Mouse (Mus musculus) spleen, adult 2 months (tissue): ENCODE data around the gene Gm20547. TPM values are rescaled to one million over a fixed set of nuclear protein-coding genes. Genes with fewer than 3 reads are reported as not detected.
A peak's percentile ranks its signal among the peaks of the same experiment; 100 is the strongest.

Experiments used
- DNase-seq, 2 experiments: peaks; one replicate each; pipeline versions ENCODE4 v3.0.0 to v3.0.0-alpha.2; 2012 to 2021; ENCODE audit warnings: low spot score in 2 of 2, low read depth in 1 of 2
- H3K27ac ChIP-seq: fragments of 200-500 bp; 2 replicates; pipeline ENCODE4 v1.5.1; 2012; ENCODE audit warnings: low read length, inconsistent platforms; ENCODE audit not compliant: insufficient read depth
- H3K27me3 ChIP-seq: fragments of 200-500 bp; 2 replicates; pipeline ENCODE4 v1.6.1; 2012; ENCODE audit warnings: mild to moderate bottlenecking, moderate library complexity, low read length, inconsistent platforms; ENCODE audit not compliant: control insufficient read depth, insufficient read depth
- H3K36me3 ChIP-seq: fragments of 200-500 bp; 2 replicates; pipeline ENCODE4 v1.6.1; 2012; ENCODE audit warnings: mild to moderate bottlenecking, low read length, inconsistent platforms; ENCODE audit not compliant: control insufficient read depth, insufficient read depth
- H3K4me1 ChIP-seq: fragments of 200-500 bp; 2 replicates; pipeline ENCODE4 v1.6.1; 2011; ENCODE audit warnings: inconsistent platforms; ENCODE audit not compliant: control insufficient read depth, insufficient read depth, insufficient read length
- H3K4me3 ChIP-seq: fragments of 200-500 bp; 2 replicates; pipeline ENCODE4 v1.5.1; 2011; ENCODE audit warnings: mild to moderate bottlenecking, inconsistent platforms; ENCODE audit not compliant: insufficient read depth, insufficient read length; ENCODE audit errors: extremely low read depth
- CTCF ChIP-seq: fragments of 200-500 bp; IDR thresholded peaks from 2 replicates; pipeline ENCODE4 v1.5.1; 2011; ENCODE audit warnings: mild to moderate bottlenecking, inconsistent platforms; ENCODE audit not compliant: insufficient read depth, insufficient read length, insufficient replicate concordance; ENCODE audit errors: extremely low read depth
- POLR2A ChIP-seq: fragments of 200-500 bp; IDR thresholded peaks from 2 replicates; pipeline ENCODE4 v1.6.1; 2011; ENCODE audit warnings: low read depth, low read length, inconsistent platforms
- WGBS: fragments of 180-500 bp; shearing (Covaris S2); methylation state at CpG from one replicate; pipeline ENCODE4 v1.1.7; 2018; 5-methylcytosine and 5-hydroxymethylcytosine counted together
- polyA plus RNA-seq: library from polyadenylated mRNA; depleted of rRNA; stranded (reverse); fragments of >200 nt; gene quantifications from 2 replicates; pipeline ENCODE4 v1.2.3, GENCODE M21; 2012

Gm20547 gene
- polyA plus RNA-seq, 1 experiment = 0.04 TPM

DNA sequence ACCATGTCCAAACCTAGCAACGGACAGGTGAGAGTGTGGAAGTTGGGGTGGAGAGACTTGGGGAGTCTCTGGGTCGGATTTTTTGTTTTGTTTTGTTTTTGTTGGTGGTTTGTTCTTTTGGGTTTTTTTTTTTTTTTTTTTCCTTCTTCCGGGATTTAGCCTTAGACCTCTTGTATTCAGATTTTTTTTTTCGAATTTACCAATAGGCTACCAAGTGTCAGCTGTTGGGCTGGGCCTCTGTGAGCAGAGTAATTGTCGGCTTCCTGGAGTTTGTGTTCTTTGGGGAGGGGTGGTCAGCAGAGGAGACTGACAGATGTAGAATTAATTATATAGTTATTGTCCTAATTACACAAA is 18.0 kb upstream of the Gm20547 start:
- Histone ChIP-seq H3K4me3 (peak overlapping the region; percentile 82), H3K4me1 (peaks cover 5% of the 10 kb centered on the region; the same call in 1 of the 2 replicates), H3K36me3 (peaks cover 12% of the 10 kb centered on the region), H3K27ac (peak overlapping the region; percentile 87), H3K27me3 (no peaks in the 10 kb centered on the region)
- TF ChIP-seq CTCF = no peak
- TF ChIP-seq POLR2A = no peak
- no peak for DNase-seq
- WGBS = 1% methylated on average over 5 of the region's 5 CpGs

DNA sequence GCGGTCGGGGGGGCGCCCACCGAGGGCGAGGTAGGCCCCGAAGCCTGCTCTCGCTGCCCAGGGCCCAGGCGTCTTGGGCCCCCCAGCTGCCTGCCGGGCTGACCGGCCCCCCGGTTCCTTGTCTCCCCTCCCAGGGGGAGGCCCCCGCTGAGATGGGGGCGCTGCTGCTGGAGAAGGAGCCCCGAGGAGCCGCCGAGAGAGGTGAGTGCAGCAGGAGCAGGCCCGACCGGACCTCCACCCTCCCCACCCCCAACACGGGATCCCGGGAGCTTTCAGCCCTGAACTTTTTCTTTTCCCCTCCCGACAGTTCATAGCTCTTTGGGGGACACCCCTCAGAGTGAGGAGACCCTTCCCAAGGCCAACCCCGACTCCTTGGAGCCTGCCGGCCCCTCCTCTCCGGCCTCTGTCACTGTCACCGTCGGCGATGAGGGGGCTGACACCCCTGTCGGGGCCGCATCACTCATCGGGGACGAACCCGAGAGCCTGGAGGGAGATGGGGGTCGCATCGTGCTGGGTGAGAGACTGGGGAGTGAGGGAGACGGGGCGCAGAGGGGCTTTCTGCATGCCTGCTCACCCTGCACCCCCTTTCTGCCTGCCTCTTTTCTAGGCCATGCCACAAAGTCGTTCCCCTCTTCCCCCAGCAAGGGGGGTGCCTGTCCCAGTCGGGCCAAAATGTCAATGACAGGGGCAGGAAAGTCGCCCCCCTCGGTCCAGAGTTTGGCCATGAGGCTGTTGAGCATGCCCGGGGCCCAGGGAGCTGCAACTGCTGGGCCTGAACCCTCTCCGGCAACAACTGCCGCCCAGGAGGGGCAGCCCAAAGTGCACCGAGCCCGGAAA is 17.4 kb upstream of the Gm20547 start:
- Histone ChIP-seq H3K36me3 (peaks cover 11% of the 10 kb centered on the region), H3K4me1 (peaks cover 5% of the 10 kb centered on the region; the same call in 1 of the 2 replicates), H3K27ac (peak overlapping the region; percentile 87), H3K4me3 (peak overlapping the region; percentile 82), H3K27me3 (no peaks in the 10 kb centered on the region)
- DNase-seq = peak in 1 of 2 experiments; percentile 34
- no peak for TF ChIP-seq POLR2A
- no peak for TF ChIP-seq CTCF
- WGBS = 1% methylated on average over 35 of the region's 45 CpGs

DNA sequence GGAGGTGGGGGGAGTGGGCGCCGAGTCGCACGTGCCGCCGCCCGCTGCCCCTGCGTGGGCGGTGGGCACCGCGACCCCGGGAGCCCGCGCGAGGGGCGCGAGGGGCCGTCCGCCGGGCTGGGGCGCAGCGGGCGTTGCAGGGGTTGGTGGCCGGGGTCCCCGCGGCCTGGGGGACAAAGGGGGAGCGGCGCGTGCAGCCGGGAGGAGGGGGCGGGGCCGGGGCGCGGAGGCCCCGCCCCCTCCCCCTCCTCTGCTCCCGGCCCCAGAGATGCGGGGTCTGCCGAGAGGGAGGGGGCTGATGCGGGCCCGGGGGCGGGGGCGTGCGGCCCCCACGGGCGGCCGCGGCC is 16.8 kb upstream of the Gm20547 start:
- Histone ChIP-seq H3K4me1 (peaks cover 5% of the 10 kb centered on the region; the same call in 1 of the 2 replicates), H3K27me3 (no peaks in the 10 kb centered on the region), H3K27ac (peak overlapping the region; percentile 92; the same call in 1 of the 2 replicates), H3K4me3 (peak overlapping the region; percentile 82), H3K36me3 (peaks cover 9% of the 10 kb centered on the region)
- TF ChIP-seq CTCF (no peak), POLR2A (no peak)
- WGBS = 0% methylated on average over 4 of the region's 47 CpGs
- no peak for DNase-seq

DNA sequence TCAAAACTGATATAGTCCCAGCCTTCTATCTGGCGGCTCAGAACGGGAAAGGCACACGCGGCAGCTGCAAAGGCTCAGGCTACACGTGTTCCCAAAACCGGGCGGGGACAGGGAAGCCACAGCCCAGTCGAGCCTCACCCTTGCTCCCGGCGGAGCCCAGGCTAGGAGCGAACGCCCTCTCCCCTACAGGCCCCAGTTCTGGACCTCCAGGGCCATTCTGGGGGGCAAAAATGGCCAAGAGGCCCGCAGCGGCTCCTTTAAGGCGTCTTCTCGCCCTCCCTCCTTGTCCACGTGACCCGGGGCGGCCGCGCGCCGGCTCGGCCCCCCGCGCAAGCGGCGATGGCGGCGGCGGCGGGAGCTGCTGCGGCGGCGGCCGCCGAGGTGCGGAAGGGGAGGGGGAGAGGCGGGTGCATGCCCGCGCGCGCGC is 16.3 kb upstream of the Gm20547 start, which contains the start of the genes C2 and Ehmt2:
TSS of gene C2 (minus strand) at position 106 of the 427 bp plus-strand sequence.
TSS of gene Ehmt2 (plus strand) at position 310 of the 427 bp plus-strand sequence.
- Histone ChIP-seq H3K4me1 (peaks cover 5% of the 10 kb centered on the region; the same call in 1 of the 2 replicates), H3K36me3 (peaks cover 7% of the 10 kb centered on the region), H3K27me3 (no peaks in the 10 kb centered on the region), H3K27ac (peak within 1 kb of the TSS; percentile 92), H3K4me3 (peak within 1 kb of the TSS; percentile 82)
- TF ChIP-seq CTCF = no peak
- no peak for TF ChIP-seq POLR2A
- DNase-seq = peak; percentile 28 to 79
- 2% methylated on average over 33 of the region's 44 CpGs for WGBS

DNA sequence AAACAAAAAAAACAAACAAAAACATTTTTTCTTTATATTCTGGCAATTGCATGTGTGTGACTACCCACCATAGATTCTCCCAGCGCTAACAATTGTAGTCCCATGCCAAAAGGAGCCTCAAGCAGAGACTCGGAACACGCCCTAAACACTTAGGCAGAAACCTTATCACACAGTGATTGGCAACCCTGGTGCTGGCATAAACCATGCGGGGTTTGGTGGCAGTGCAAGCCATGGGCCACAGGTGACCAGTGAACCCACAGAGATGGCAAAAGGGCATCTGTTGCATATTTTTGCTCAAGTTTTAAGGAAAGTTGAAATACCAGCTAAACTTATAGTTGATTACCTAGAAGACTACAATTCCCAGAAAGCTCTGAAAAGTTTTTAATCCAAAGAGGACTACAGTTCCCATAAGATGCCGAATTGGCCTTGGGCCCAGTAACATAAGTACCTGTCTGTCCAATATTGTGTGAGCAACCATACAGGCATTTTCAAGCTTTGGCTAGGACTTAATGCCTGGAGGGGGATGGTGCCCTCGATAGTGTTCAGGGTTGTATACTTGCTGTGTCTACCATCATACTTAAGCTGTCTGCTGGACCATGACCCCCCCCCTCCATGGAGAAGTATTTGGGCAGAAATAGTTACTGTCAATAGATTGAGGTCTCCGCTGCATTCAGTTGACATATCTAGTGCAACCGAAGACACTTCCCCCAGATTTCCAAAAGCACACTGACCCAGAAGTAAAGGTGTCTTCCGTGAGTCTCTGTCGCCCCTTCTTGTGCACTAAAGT is 15.7 kb upstream of the Gm20547 start:
- no peak for TF ChIP-seq CTCF
- no peak for TF ChIP-seq POLR2A
- Histone ChIP-seq H3K27me3 (no peaks in the 10 kb centered on the region), H3K36me3 (0 out of 2 replicates have a peak, but pooled peaks cover 2% of the 10 kb centered on the region), H3K4me3 (peak overlapping the region; percentile 82), H3K4me1 (peaks cover 5% of the 10 kb centered on the region; the same call in 1 of the 2 replicates), H3K27ac (peak overlapping the region; percentile 92)
- 23% methylated on average over 10 of the region's 10 CpGs for WGBS
- DNase-seq = no peak

DNA sequence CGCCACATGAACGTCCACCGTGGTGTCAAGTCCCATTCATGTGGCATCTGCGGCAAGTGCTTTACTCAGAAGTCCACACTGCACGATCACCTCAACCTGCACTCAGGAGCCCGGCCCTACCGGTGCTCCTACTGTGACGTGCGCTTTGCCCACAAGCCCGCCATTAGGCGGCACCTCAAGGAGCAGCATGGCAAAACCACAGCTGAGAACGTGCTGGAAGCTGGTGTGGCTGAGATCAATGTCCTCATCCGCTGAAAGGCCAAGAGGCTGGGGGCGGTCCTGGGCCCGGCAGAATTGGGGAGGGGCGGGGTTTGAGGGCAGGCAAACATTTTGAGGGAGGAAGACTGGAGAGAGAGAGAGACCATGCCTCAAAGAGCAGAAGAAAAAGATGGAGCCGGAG is 14.5 kb upstream of the Gm20547 start:
- DNase-seq = peak in 1 of 2 experiments; percentile 33
- Histone ChIP-seq H3K27ac (no peak overlapping the region), H3K4me3 (no peak overlapping the region), H3K36me3 (0 out of 2 replicates have a peak, but pooled peaks cover 1% of the 10 kb centered on the region), H3K27me3 (no peaks in the 10 kb centered on the region), H3K4me1 (peaks cover 5% of the 10 kb centered on the region; the same call in 1 of the 2 replicates)
- 57% methylated on average over 17 of the region's 17 CpGs for WGBS
- TF ChIP-seq POLR2A (no peak), CTCF (no peak)
